Mouse (Mus musculus): ENCODE results near the gene Mtfr1l.

Gene Mtfr1l

GRCm38 (mm10) chr4:134485151-134485900 lies 49.9 kb downstream of the Mtfr1l start:
- no peak for DNase-seq

GRCm38 (mm10) chr4:134484231-134484630 lies 51.0 kb downstream of the Mtfr1l start:
- DNase-seq: no peak

- no peak for DNase-seq
Measured at GRCm38 (mm10) chr4:134483696-134484095, 51.5 kb downstream of the Mtfr1l start.

- DNase-seq: no peak
Measured at GRCm38 (mm10) chr4:134483078-134483688, 52.0 kb downstream of the Mtfr1l start.

- no peak for DNase-seq
Measured at GRCm38 (mm10) chr4:134482442-134482841, 52.7 kb downstream of the Mtfr1l start.

GRCm38 (mm10) chr4:134481270-134481669 lies 53.9 kb downstream of the Mtfr1l start:
- no peak for DNase-seq

- DNase-seq: peak; percentile 91
Measured at GRCm38 (mm10) chr4:134480864-134481263, 54.3 kb downstream of the Mtfr1l start.

GRCm38 (mm10) chr4:134479839-134480238 lies 55.3 kb downstream of the Mtfr1l start:
- no peak for DNase-seq

GRCm38 (mm10) chr4:134478031-134478430 lies 57.2 kb downstream of the Mtfr1l start:
- peak; percentile 96 for DNase-seq

GRCm38 (mm10) chr4:134476899-134477298 lies 58.3 kb downstream of the Mtfr1l start:
- DNase-seq: no peak
